Comparison of ENCODE assay signal across 15 mouse cellular contexts in the genomic region with DNA sequence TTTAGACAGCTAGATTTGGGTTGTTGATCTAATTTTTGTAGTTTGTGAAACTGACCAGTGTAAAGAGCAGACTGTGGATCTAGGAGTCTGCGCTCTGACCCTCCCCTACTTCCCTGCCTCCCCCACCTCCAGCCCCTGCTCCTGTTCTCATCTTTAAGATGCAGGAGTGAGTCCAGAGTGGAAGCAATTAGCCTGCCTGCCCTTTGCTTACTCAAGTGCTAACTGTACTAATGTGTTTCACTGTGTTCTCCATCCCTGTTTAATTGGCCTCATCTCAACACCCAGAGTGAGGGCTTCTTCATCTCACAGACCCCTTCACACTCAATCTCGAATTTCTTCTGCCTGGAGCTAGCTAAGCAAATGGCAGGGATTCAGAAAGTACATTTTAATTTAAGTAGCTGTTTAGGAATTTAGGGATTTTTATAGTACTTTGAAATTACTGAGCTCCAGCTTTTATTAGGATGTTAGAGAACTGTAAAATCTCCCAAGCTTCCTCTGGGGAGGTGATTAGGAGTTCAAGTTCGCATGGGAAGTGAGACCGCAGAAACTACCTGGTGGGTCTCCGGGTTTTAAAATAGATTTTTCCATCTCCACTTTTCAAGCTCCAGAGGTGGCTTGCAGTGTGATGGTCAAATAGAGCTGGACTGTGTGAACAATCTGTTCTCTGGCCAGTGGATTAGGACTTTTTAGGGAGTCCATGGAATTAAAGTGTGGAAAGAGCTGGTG. TPM values are rescaled to one million over a fixed set of nuclear protein-coding genes. Genes with fewer than 3 reads are reported as not detected.
DNase-seq lines count a peak whose midpoint lies in the region; ATAC-seq and TF ChIP-seq lines count a peak whose summit lies in the region.
"Had no signal": no experiment of that assay in that cellular context is flagged by ENCODE, and none has a peak within 500 bp of the region (broad histone marks: within the 10 kb centered on the region; RNA-seq: fewer than 3 reads in every experiment).

No protein-coding gene starts in this region.

- H3K27me3 ChIP-seq in heart, adult 2 months (ENCODE audit: control insufficient read depth, insufficient read depth, low read length): no peaks in the 10 kb centered on the region
- no peaks in the 10 kb centered on the region for H3K27me3 ChIP-seq in kidney, postnatal 0 days (ENCODE audit: insufficient read depth, low read length)
- no peaks in the 10 kb centered on the region for H3K27me3 ChIP-seq in embryonic facial prominence, embryonic 15.5 days
- peaks cover 11% of the 10 kb centered on the region; the same call in 1 of the 2 replicates for H3K27me3 ChIP-seq in limb, embryonic 15.5 days

- no peak for DNase-seq in heart, adult 2 months
- no peak for DNase-seq in heart, postnatal 14 days
- DNase-seq in kidney, postnatal 0 days (ENCODE audit: low spot score): peak; percentile 72
- DNase-seq in kidney, adult 11 months: no peak
- DNase-seq: adrenal gland, postnatal 10 days; cerebellum, adult 9-11 months; left cerebral cortex, postnatal 4 days; lung, postnatal 14 days had no signal

- H3K4me1 ChIP-seq in heart, adult 2 months (ENCODE audit: control insufficient read depth, insufficient read depth, low read length): peaks cover 2% of the 10 kb centered on the region; the same call in 1 of the 2 replicates
- no peaks in the 10 kb centered on the region for H3K4me1 ChIP-seq in kidney, postnatal 0 days (replicated peaks; ENCODE audit: insufficient read depth, low read length)
- H3K4me1 ChIP-seq in embryonic facial prominence, embryonic 15.5 days: no peaks in the 10 kb centered on the region
- peaks cover 14% of the 10 kb centered on the region for H3K4me1 ChIP-seq in limb, embryonic 15.5 days
- H3K4me1 ChIP-seq: midbrain, embryonic 10.5 days had no signal

- H3K36me3 ChIP-seq in heart, adult 2 months (ENCODE audit: control insufficient read depth, insufficient read depth, low read length): no peaks in the 10 kb centered on the region; the same call in 1 of the 2 replicates
- H3K36me3 ChIP-seq in kidney, postnatal 0 days (ENCODE audit: insufficient read depth, low read length): no peaks in the 10 kb centered on the region
- H3K36me3 ChIP-seq in embryonic facial prominence, embryonic 15.5 days: no peaks in the 10 kb centered on the region
- H3K36me3 ChIP-seq in limb, embryonic 15.5 days: no peaks in the 10 kb centered on the region
- H3K36me3 ChIP-seq: G1E; midbrain, embryonic 10.5 days had no signal

- peak overlapping the region; percentile 20; the same call in 1 of the 2 replicates for H3K27ac ChIP-seq in heart, adult 2 months
- peak overlapping the region; percentile 66 for H3K27ac ChIP-seq in kidney, postnatal 0 days
- H3K27ac ChIP-seq in embryonic facial prominence, embryonic 15.5 days (replicated peaks): 0 out of 2 replicates have a peak overlapping the region, but pooled peaks have one; percentile 34
- peak overlapping the region; percentile 73 for H3K27ac ChIP-seq in limb, embryonic 15.5 days
- H3K27ac ChIP-seq: midbrain, embryonic 10.5 days had no signal

- H3K9ac ChIP-seq in heart, adult 2 months (ENCODE audit: low read depth, low read length): no peak overlapping the region
- H3K9ac ChIP-seq in kidney, postnatal 0 days (ENCODE audit: low read depth, low read length): no peak overlapping the region
- no peak overlapping the region for H3K9ac ChIP-seq in embryonic facial prominence, embryonic 15.5 days
- H3K9ac ChIP-seq in limb, embryonic 15.5 days: no peak overlapping the region

- no peak for TF ChIP-seq CTCF in heart, adult 2 months (IDR thresholded peaks at IDR 0.05)
- TF ChIP-seq CTCF in kidney, postnatal 0 days (IDR thresholded peaks at IDR 0.05; ENCODE audit: low read depth): no peak

- ATAC-seq in kidney, postnatal 0 days (replicated peaks; ENCODE audit: low FRiP score, low read depth): peak; percentile 82
- no peak for ATAC-seq in embryonic facial prominence, embryonic 15.5 days (ENCODE audit: insufficient number of reproducible peaks, low FRiP score, low TSS enrichment, low read depth)
- peak; percentile 88 for ATAC-seq in limb, embryonic 15.5 days (ENCODE audit: insufficient number of reproducible peaks, low FRiP score, low TSS enrichment, low read depth)
- ATAC-seq in monocyte, adult 5-6 weeks (replicated peaks; ENCODE audit: insufficient number of reproducible peaks, low FRiP score, low TSS enrichment, poor library complexity, severe bottlenecking): no peak
- ATAC-seq: hindbrain, embryonic 16.5 days had no signal

- WGBS in heart, adult 2 months: 58% methylated on average over 5 of the region's 5 CpGs
- 30% methylated on average over 5 of the region's 5 CpGs for WGBS in kidney, postnatal 0 days
- 69% methylated on average over 5 of the region's 5 CpGs for WGBS in embryonic facial prominence, embryonic 15.5 days
- WGBS in limb, embryonic 15.5 days: 25% methylated on average over 5 of the region's 5 CpGs

- H3K9me3 ChIP-seq in kidney, postnatal 0 days (replicated peaks; ENCODE audit: low read length): no peaks in the 10 kb centered on the region
- H3K9me3 ChIP-seq in embryonic facial prominence, embryonic 15.5 days (replicated peaks): no peaks in the 10 kb centered on the region
- H3K9me3 ChIP-seq in limb, embryonic 15.5 days: no peaks in the 10 kb centered on the region
- H3K9me3 ChIP-seq: G1E; midbrain, embryonic 10.5 days had no signal

- no peak overlapping the region for H3K4me3 ChIP-seq in heart, adult 2 months
- no peak overlapping the region for H3K4me3 ChIP-seq in kidney, postnatal 0 days (replicated peaks; ENCODE audit: low read depth, low read length)
- H3K4me3 ChIP-seq in embryonic facial prominence, embryonic 15.5 days (replicated peaks): no peak overlapping the region
- no peak overlapping the region for H3K4me3 ChIP-seq in limb, embryonic 15.5 days
- H3K4me3 ChIP-seq: midbrain, embryonic 10.5 days had no signal

- no peaks in the 10 kb centered on the region for H3K79me2 ChIP-seq in heart, adult 2 months (replicated peaks; ENCODE audit: control insufficient read depth, insufficient read depth, low read length)

- no peak overlapping the region for H3K4me2 ChIP-seq in kidney, postnatal 0 days (ENCODE audit: low read length)
- no peak overlapping the region for H3K4me2 ChIP-seq in embryonic facial prominence, embryonic 15.5 days (replicated peaks)
- H3K4me2 ChIP-seq in limb, embryonic 15.5 days: no peak overlapping the region

- intact Hi-C loops in heart, adult 2 months (cut with DNase I): no loop called here
- intact Hi-C loops in heart, postnatal 14 days (cut with DNase I): no loop called here

- TF ChIP-seq POLR2A in heart, adult 2 months (IDR thresholded peaks at IDR 0.05; ENCODE audit: insufficient read depth, low read depth, low read length): no peak

- TF ChIP-seq EP300 in heart, adult 2 months (IDR thresholded peaks at IDR 0.05; ENCODE audit: insufficient read depth, low read depth, low read length): no peak

RNA-seq across cellular contexts. Expression of a gene that starts 0.8 kb away (rescaled TPM):
- not detected for total RNA-seq in heart, adult 2 months (2021)
- polyA plus RNA-seq in heart, adult 2 months (2012; rRNA removed): 0.53 TPM in 1 of 2 replicates, not detected in the other
- total RNA-seq in heart, postnatal 14 days (2021): not detected
- polyA plus RNA-seq in kidney, postnatal 0 days (2015; fragmentation: Nextera tagmentation; extraction: Ambion mirVana): 0.15 TPM in 1 of 2 replicates, not detected in the other
- polyA plus RNA-seq in embryonic facial prominence, embryonic 15.5 days (2015; fragmentation: Nextera tagmentation; extraction: Ambion mirVana): 5.9 and 11.3 TPM in 2 replicates
- 0.36 and 0.55 TPM in 2 replicates for polyA plus RNA-seq in limb, embryonic 15.5 days (2015; fragmentation: Nextera tagmentation; extraction: Ambion mirVana)
- not detected in 3 replicates for total RNA-seq in monocyte, adult 5-6 weeks (2017)
- total RNA-seq: adrenal gland, postnatal 10 days; layer of hippocampus, postnatal 25 days; left cerebral cortex, postnatal 4 days had no signal
- polyA plus RNA-seq: G1E; hindbrain, embryonic 16.5 days; midbrain, embryonic 10.5 days had no signal

RNA-seq across cellular contexts. Expression of a gene that starts 39.6 kb away (rescaled TPM):
- total RNA-seq in heart, adult 2 months (2021): 10 to 100 TPM; 35.5 to 52.9 TPM
- polyA plus RNA-seq in heart, adult 2 months (2012; rRNA removed): 17.9 and 24.3 TPM in 2 replicates
- total RNA-seq in heart, postnatal 14 days (2021): 10 to 100 TPM in 1 of 2 experiments, 1 to 10 TPM in 1; 8.7 to 22.0 TPM
- polyA plus RNA-seq in kidney, postnatal 0 days (2015; fragmentation: Nextera tagmentation; extraction: Ambion mirVana): 30.3 and 31.8 TPM in 2 replicates
- 5.5 and 7.2 TPM in 2 replicates for polyA plus RNA-seq in embryonic facial prominence, embryonic 15.5 days (2015; fragmentation: Nextera tagmentation; extraction: Ambion mirVana)
- polyA plus RNA-seq in limb, embryonic 15.5 days (2015; fragmentation: Nextera tagmentation; extraction: Ambion mirVana): 3.0 and 4.8 TPM in 2 replicates
- not detected in 3 replicates for total RNA-seq in monocyte, adult 5-6 weeks (2017)

RNA-seq across cellular contexts. Expression of a gene that starts 46.2 kb away (rescaled TPM):
- total RNA-seq in heart, adult 2 months (2021): under 1 TPM in 1 of 2 experiments, not detected in 1; 0.16 TPM
- polyA plus RNA-seq in heart, adult 2 months (2012; rRNA removed): 0.32 and 2.9 TPM in 2 replicates
- total RNA-seq in heart, postnatal 14 days (2021): under 1 TPM in 1 of 2 experiments, not detected in 1; 0.53 TPM
- 0.25 TPM in 1 of 2 replicates, not detected in the other for polyA plus RNA-seq in kidney, postnatal 0 days (2015; fragmentation: Nextera tagmentation; extraction: Ambion mirVana)
- 0.13 TPM in 1 of 2 replicates, not detected in the other for polyA plus RNA-seq in embryonic facial prominence, embryonic 15.5 days (2015; fragmentation: Nextera tagmentation; extraction: Ambion mirVana)
- not detected in 2 replicates for polyA plus RNA-seq in limb, embryonic 15.5 days (2015; fragmentation: Nextera tagmentation; extraction: Ambion mirVana)
- not detected in 3 replicates for total RNA-seq in monocyte, adult 5-6 weeks (2017)
- total RNA-seq: G1E; layer of hippocampus, postnatal 25 days; left cerebral cortex, postnatal 4 days had no signal
- polyA plus RNA-seq: G1E; hindbrain, embryonic 16.5 days; midbrain, embryonic 10.5 days had no signal

Comparison
In these comparisons a context has a peak if more than half of its experiments do, and no peak if none do; other contexts are left out.
1. H3K27ac ChIP-seq: peak in every context shown above with its lines; median percentile 73 in limb, embryonic 15.5 days; 66 in kidney, postnatal 0 days; 34 in embryonic facial prominence, embryonic 15.5 days; 20 in heart, adult 2 months.
2. ATAC-seq: peak in kidney, postnatal 0 days (single experiment) and limb, embryonic 15.5 days (single experiment); none in embryonic facial prominence, embryonic 15.5 days (single experiment) and monocyte, adult 5-6 weeks (single experiment).